ENCODE assay signal across 11 mouse cellular contexts in genomic region chr5:124002876-124003275, GRCm38 (mm10). TPM values are rescaled to one million over a fixed set of nuclear protein-coding genes. Genes with fewer than 3 reads are reported as not detected.
DNase-seq lines count a peak whose midpoint lies in the region; ATAC-seq and TF ChIP-seq lines count a peak whose summit lies in the region.
"Had no signal": no experiment of that assay in that cellular context is flagged by ENCODE, and none has a peak within 500 bp of the region (broad histone marks: within the 10 kb centered on the region; RNA-seq: fewer than 3 reads in every experiment).

No protein-coding gene starts in this region.

- TF ChIP-seq CTCF in layer of hippocampus, adult 2 months (conservative IDR thresholded peaks at IDR 0.05) = no peak

- H3K9me3 ChIP-seq in heart, embryonic 15.5 days (replicated peaks) = no peaks in the 10 kb centered on the region
- H3K9me3 ChIP-seq in stomach, embryonic 16.5 days (replicated peaks; ENCODE audit: control insufficient read depth, low read length) = no peaks in the 10 kb centered on the region

- ATAC-seq in heart, embryonic 15.5 days (replicated peaks; ENCODE audit: insufficient number of reproducible peaks, insufficient read depth, low FRiP score, low read depth) = no peak
- ATAC-seq in stomach, embryonic 16.5 days (ENCODE audit: insufficient read depth, low FRiP score) = no peak
- ATAC-seq: Patski had no signal

- H3K9ac ChIP-seq in heart, embryonic 15.5 days = no peak overlapping the region
- no peak overlapping the region for H3K9ac ChIP-seq in stomach, embryonic 16.5 days (ENCODE audit: low read length)
- H3K9ac ChIP-seq: lung, embryonic 14.5 days had no signal

- H3K4me2 ChIP-seq in heart, embryonic 15.5 days = no peak overlapping the region
- H3K4me2 ChIP-seq in stomach, embryonic 16.5 days (ENCODE audit: low read depth, low read length) = no peak overlapping the region
- H3K4me2 ChIP-seq: lung, embryonic 14.5 days had no signal

- WGBS in heart, embryonic 15.5 days = 52% methylated on average over 2 of the region's 2 CpGs
- WGBS in stomach, embryonic 16.5 days = 77% methylated on average over 2 of the region's 2 CpGs

- DNase-seq in layer of hippocampus, adult 2 months (ENCODE audit: low spot score in 2 of 2) = peak; percentile 60 to 75
- no peak for DNase-seq in layer of hippocampus, postnatal 25 days (ENCODE audit: extremely low spot score in 1 of 2, low spot score in 1 of 2)
- peak; percentile 55 for DNase-seq in adrenal gland, postnatal 25 days
- peak; percentile 78 for DNase-seq in kidney, postnatal 14 days
- no peak for DNase-seq in lung, postnatal 14 days
- no peak for DNase-seq in thymus, postnatal 0 days (ENCODE audit: low spot score)
- DNase-seq: lung, embryonic 14.5 days had no signal

- peaks cover 47% of the 10 kb centered on the region for H3K36me3 ChIP-seq in heart, embryonic 15.5 days
- peaks cover 12% of the 10 kb centered on the region for H3K36me3 ChIP-seq in stomach, embryonic 16.5 days (ENCODE audit: control insufficient read depth, insufficient read depth, low read length)

- H3K4me1 ChIP-seq in heart, embryonic 15.5 days (replicated peaks) = peaks cover 39% of the 10 kb centered on the region
- H3K4me1 ChIP-seq in stomach, embryonic 16.5 days (ENCODE audit: control insufficient read depth, insufficient read depth, low read length) = no peaks in the 10 kb centered on the region; the same call in 1 of the 2 replicates

- no peak overlapping the region for H3K4me3 ChIP-seq in layer of hippocampus, adult 2 months
- no peak overlapping the region for H3K4me3 ChIP-seq in heart, embryonic 15.5 days
- no peak overlapping the region for H3K4me3 ChIP-seq in stomach, embryonic 16.5 days (replicated peaks; ENCODE audit: low read length)
- H3K4me3 ChIP-seq: erythroblast, embryonic 14.5 days had no signal

- no peaks in the 10 kb centered on the region for H3K27me3 ChIP-seq in heart, embryonic 15.5 days
- H3K27me3 ChIP-seq in stomach, embryonic 16.5 days (ENCODE audit: control insufficient read depth, insufficient read depth, low read length) = no peaks in the 10 kb centered on the region
- H3K27me3 ChIP-seq: Patski had no signal

- peak overlapping the region; percentile 63 for H3K27ac ChIP-seq in layer of hippocampus, adult 2 months
- 0 out of 2 replicates have a peak overlapping the region, but pooled peaks have one; percentile 17 for H3K27ac ChIP-seq in heart, embryonic 15.5 days
- H3K27ac ChIP-seq in stomach, embryonic 16.5 days (ENCODE audit: low read length) = peak overlapping the region; percentile 13; the same call in 1 of the 2 replicates

RNA-seq across cellular contexts. Expression of gene Vps37b, which starts 29.2 kb away (rescaled TPM):
- total RNA-seq in layer of hippocampus, adult 2 months (2021) = 10 to 100 TPM; 36.8 to 42.2 TPM
- 10 to 100 TPM; 41.2 to 47.2 TPM for total RNA-seq in layer of hippocampus, postnatal 25 days (2021)
- 75.2 and 101 TPM in 2 replicates for total RNA-seq in adrenal gland, postnatal 25 days (2021)
- polyA plus RNA-seq in heart, embryonic 15.5 days (2015; fragmentation: Nextera tagmentation; extraction: Ambion mirVana) = 49.9 and 56.0 TPM in 2 replicates
- 39.6 and 44.4 TPM in 2 replicates for polyA plus RNA-seq in stomach, embryonic 16.5 days (2015; fragmentation: Nextera tagmentation; extraction: Ambion mirVana)
- polyA plus RNA-seq in thymus, postnatal 0 days (2015; fragmentation: Nextera tagmentation; extraction: Ambion mirVana) = 32.4 and 32.8 TPM in 2 replicates

RNA-seq across cellular contexts. Expression of gene Hip1r, which starts 29.4 kb away (rescaled TPM):
- total RNA-seq in layer of hippocampus, adult 2 months (2021) = 10 to 100 TPM; 42.8 to 43.8 TPM
- total RNA-seq in layer of hippocampus, postnatal 25 days (2021) = 10 to 100 TPM; 48.8 to 51.3 TPM
- total RNA-seq in adrenal gland, postnatal 25 days (2021) = 17.9 and 18.3 TPM in 2 replicates
- 6.6 and 9.7 TPM in 2 replicates for polyA plus RNA-seq in heart, embryonic 15.5 days (2015; fragmentation: Nextera tagmentation; extraction: Ambion mirVana)
- polyA plus RNA-seq in stomach, embryonic 16.5 days (2015; fragmentation: Nextera tagmentation; extraction: Ambion mirVana) = 31.2 and 35.2 TPM in 2 replicates
- 9.8 and 11.0 TPM in 2 replicates for polyA plus RNA-seq in thymus, postnatal 0 days (2015; fragmentation: Nextera tagmentation; extraction: Ambion mirVana)

Comparison
In these comparisons a context has a peak if more than half of its experiments do, and no peak if none do; other contexts are left out.
1. DNase-seq: peak in layer of hippocampus, adult 2 months (2 of 2), adrenal gland, postnatal 25 days (single experiment) and kidney, postnatal 14 days (single experiment); none in layer of hippocampus, postnatal 25 days (0 of 2), lung, postnatal 14 days (single experiment) and thymus, postnatal 0 days (single experiment).
2. H3K27ac ChIP-seq: peak in every context shown above with its lines; median percentile 63 in layer of hippocampus, adult 2 months; 17 in heart, embryonic 15.5 days; 13 in stomach, embryonic 16.5 days.